Mouse (Mus musculus): ENCODE data around the gene Mrpl35. TPM values are rescaled to one million over a fixed set of nuclear protein-coding genes. Genes with fewer than 3 reads are reported as not detected.
"Not testable (repeated sequence)": the region's sequence is repeated elsewhere in the genome, so short reads cannot be mapped to it uniquely, and the experiment has no call there.

Mrpl35 gene
- polyA plus RNA-seq (2015; fragmentation: Nextera tagmentation; extraction: Ambion mirVana): 52.0 and 63.7 TPM in 2 replicates

DNA sequence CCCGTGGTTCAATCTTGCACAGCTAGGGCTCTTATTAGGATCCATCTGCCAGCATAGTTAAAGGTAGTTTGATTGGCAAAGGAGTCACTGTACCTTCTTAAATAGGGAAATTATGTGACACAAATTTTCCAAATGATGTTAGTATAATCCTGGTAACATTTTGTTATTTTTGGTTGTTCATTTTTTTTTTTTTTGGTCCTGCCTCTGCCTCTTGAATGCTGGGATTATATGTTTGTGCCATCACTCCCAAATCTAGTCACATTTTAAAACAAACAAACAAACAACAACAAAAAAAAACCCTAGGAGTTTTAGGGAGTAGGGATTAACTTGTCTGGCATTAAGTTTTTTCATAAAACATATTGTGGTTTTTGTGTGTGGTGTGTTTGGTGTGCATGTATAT, at the start of gene Mrpl35:
Gene Mrpl35, minus strand, starts transcription at position 101 of the 400 bp plus-strand sequence.
- H3K9me3 ChIP-seq (replicated peaks): no peaks in the 10 kb centered on the region
- H3K4me1 ChIP-seq (replicated peaks): peaks cover 14% of the 10 kb centered on the region
- H3K36me3 ChIP-seq: no peaks in the 10 kb centered on the region
- 49% methylated on average over 1 of the region's 1 CpGs for WGBS
- H3K27ac ChIP-seq: no peak within 1 kb of the TSS
- no peak for ATAC-seq (replicated peaks; ENCODE audit: insufficient number of reproducible peaks, insufficient read depth, low FRiP score, low read depth)
- no peaks in the 10 kb centered on the region for H3K27me3 ChIP-seq
- no peak within 1 kb of the TSS for H3K4me3 ChIP-seq
- no peak within 1 kb of the TSS for H3K9ac ChIP-seq
- no peak within 1 kb of the TSS for H3K4me2 ChIP-seq

DNA sequence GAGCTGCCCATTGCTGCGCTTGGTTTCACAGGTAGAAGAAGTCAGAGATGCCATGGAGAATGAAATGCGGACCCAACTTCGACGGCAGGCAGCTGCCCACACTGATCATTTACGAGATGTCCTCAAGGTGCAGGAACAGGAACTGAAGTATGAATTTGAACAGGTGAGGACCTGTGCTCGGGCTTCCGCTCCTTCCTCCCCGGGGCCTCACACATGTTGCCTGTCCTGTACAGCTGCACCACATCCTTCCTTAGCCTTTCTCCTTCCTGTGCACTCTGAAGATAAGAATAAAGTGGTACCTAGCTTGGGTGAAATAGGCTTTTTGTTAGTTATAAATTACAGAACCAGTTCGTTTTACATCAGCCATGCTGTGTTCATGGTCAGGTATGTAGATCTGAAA, 44.6 kb upstream of the Mrpl35 start:
- no peaks in the 10 kb centered on the region for H3K9me3 ChIP-seq (replicated peaks)
- H3K4me3 ChIP-seq: no peak overlapping the region
- no peak overlapping the region for H3K27ac ChIP-seq
- peaks cover 84% of the 10 kb centered on the region for H3K36me3 ChIP-seq
- 91% methylated on average over 9 of the region's 9 CpGs for WGBS
- no peaks in the 10 kb centered on the region for H3K27me3 ChIP-seq
- ATAC-seq (replicated peaks; ENCODE audit: insufficient number of reproducible peaks, insufficient read depth, low FRiP score, low read depth): no peak
- H3K9ac ChIP-seq: no peak overlapping the region
- no peak overlapping the region for H3K4me2 ChIP-seq
- no peaks in the 10 kb centered on the region for H3K4me1 ChIP-seq (replicated peaks)

GRCm38 (mm10) chr6:71868809-71869208, 42.0 kb upstream of the Mrpl35 start:
- H3K27me3 ChIP-seq: no peaks in the 10 kb centered on the region
- no peak overlapping the region for H3K4me3 ChIP-seq
- ATAC-seq (replicated peaks; ENCODE audit: insufficient number of reproducible peaks, insufficient read depth, low FRiP score, low read depth): no peak
- H3K9ac ChIP-seq: no peak overlapping the region
- H3K4me2 ChIP-seq: no peak overlapping the region
- H3K9me3 ChIP-seq (replicated peaks): no peaks in the 10 kb centered on the region
- no peak overlapping the region for H3K27ac ChIP-seq
- 83% methylated on average over 1 of the region's 1 CpGs for WGBS
- H3K36me3 ChIP-seq: peaks cover 82% of the 10 kb centered on the region
- H3K4me1 ChIP-seq (replicated peaks): no peaks in the 10 kb centered on the region

DNA sequence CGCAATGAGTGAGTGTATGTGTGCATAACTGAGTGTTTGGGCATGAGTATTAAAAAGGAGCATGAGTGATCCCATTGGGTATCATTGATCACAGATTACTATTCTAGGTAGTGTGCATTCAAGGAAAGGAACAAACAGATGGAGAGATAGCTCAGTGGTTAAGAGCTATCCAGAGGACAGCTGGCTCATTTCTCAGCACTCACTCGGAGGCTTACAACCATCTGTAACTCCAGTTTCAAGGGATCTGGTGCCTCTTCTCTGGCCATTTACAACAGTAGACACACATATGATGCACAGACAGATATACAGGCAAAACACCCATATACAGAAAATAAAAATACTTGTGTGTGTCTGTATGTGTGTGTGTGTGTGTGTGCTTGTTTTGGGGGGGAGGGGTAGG, 41.0 kb upstream of the Mrpl35 start:
- H3K36me3 ChIP-seq: peaks cover 86% of the 10 kb centered on the region
- H3K9ac ChIP-seq: no peak overlapping the region
- no peak overlapping the region for H3K4me3 ChIP-seq
- ATAC-seq (replicated peaks; ENCODE audit: insufficient number of reproducible peaks, insufficient read depth, low FRiP score, low read depth): no peak
- H3K9me3 ChIP-seq (replicated peaks): no peaks in the 10 kb centered on the region
- H3K4me2 ChIP-seq: no peak overlapping the region
- WGBS: 83% methylated on average over 2 of the region's 2 CpGs
- H3K27ac ChIP-seq: no peak overlapping the region
- no peaks in the 10 kb centered on the region for H3K27me3 ChIP-seq
- no peaks in the 10 kb centered on the region for H3K4me1 ChIP-seq (replicated peaks)

DNA sequence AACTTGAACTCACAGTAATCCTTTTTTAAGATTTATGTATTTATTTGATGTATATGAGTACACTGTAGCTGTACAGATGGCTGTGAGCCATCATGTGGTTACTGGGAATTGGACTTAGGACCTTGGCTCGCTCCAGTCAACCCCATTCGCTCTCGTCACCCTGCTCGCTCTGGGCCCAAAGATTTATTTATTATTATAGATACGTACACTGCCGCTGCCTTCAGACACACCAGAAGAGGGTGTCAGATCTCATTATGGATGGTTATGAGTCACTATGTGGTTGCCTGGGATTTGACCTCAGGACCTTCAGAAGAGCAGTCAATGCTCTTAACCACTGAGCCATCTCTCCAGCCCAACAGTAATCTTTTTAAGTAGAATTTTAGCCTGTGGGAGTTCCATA, 20.1 kb upstream of the Mrpl35 start:
- WGBS: 92% methylated on average over 6 of the region's 6 CpGs
- not testable (repeated sequence) for ATAC-seq (replicated peaks; ENCODE audit: insufficient number of reproducible peaks, insufficient read depth, low FRiP score, low read depth); H3K9me3 ChIP-seq (replicated peaks); H3K27ac ChIP-seq; H3K27me3 ChIP-seq; H3K4me3 ChIP-seq; H3K9ac ChIP-seq; H3K4me1 ChIP-seq (replicated peaks); H3K4me2 ChIP-seq
- peaks cover 39% of the 10 kb centered on the region for H3K36me3 ChIP-seq

- Histone ChIP-seq H3K4me3 (no peak overlapping the region), H3K27me3 (no peaks in the 10 kb centered on the region), H3K36me3 (peaks cover 8% of the 10 kb centered on the region; the same call in 1 of the 2 replicates), H3K4me2 (no peak overlapping the region), H3K9ac (no peak overlapping the region), H3K4me1 (replicated peaks) (no peaks in the 10 kb centered on the region), H3K27ac (no peak overlapping the region), H3K9me3 (replicated peaks) (no peaks in the 10 kb centered on the region)
- ATAC-seq (replicated peaks; ENCODE audit: insufficient number of reproducible peaks, insufficient read depth, low FRiP score, low read depth): no peak
- WGBS: 96% methylated on average over 1 of the region's 1 CpGs
Measured at GRCm38 (mm10) chr6:71840597-71841290, 14.0 kb upstream of the Mrpl35 start.

DNA sequence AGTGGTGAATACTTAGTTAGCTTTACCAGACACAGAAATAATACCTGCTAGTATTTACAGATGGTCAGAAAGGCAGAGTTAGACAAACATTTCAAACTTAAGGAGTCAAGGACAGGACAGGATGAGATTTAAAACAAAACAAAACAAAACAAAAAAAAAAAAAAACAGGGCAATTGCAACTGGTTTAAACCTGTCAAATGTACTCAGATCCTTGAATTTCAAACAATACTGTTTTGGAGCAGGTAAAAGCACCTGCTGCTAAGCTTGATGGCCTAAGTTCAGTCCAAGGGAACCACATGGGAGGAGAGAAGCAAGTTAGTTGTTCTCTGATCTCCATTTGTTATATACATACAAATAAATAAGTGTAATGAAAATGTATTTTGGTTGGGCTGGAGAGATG, 13.0 kb upstream of the Mrpl35 start:
- H3K9ac ChIP-seq: no peak overlapping the region
- no peaks in the 10 kb centered on the region for H3K4me1 ChIP-seq (replicated peaks)
- H3K27ac ChIP-seq: no peak overlapping the region
- no peak overlapping the region for H3K4me3 ChIP-seq
- peaks cover 11% of the 10 kb centered on the region for H3K36me3 ChIP-seq
- H3K9me3 ChIP-seq (replicated peaks): no peaks in the 10 kb centered on the region
- no peak for ATAC-seq (replicated peaks; ENCODE audit: insufficient number of reproducible peaks, insufficient read depth, low FRiP score, low read depth)
- no peaks in the 10 kb centered on the region for H3K27me3 ChIP-seq
- H3K4me2 ChIP-seq: no peak overlapping the region

DNA sequence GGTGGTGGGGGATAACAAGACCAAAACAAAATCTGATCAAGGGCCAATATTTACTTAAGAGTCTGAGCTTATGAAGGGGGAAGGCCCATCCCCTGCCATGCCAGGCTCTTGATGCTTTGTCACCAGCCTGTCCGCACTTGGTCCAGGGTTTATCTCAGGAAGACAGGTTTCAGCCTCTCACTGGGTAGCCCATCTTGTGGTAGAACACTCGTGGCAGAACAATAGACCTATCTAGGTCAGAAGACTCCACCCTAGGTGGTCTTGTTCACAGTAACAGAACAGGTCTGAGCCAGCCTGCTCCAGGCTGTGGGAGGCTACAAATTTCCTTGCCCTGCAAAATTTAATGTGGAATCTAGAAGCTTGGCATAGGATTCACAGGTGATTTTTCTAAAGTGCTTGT, 10.0 kb upstream of the Mrpl35 start:
- H3K4me3 ChIP-seq: no peak overlapping the region
- H3K27me3 ChIP-seq: no peaks in the 10 kb centered on the region
- H3K4me2 ChIP-seq: no peak overlapping the region
- ATAC-seq (replicated peaks; ENCODE audit: insufficient number of reproducible peaks, insufficient read depth, low FRiP score, low read depth): no peak
- no peak overlapping the region for H3K27ac ChIP-seq
- 56% methylated on average over 2 of the region's 2 CpGs for WGBS
- peaks cover 12% of the 10 kb centered on the region for H3K4me1 ChIP-seq (replicated peaks)
- no peak overlapping the region for H3K9ac ChIP-seq
- H3K36me3 ChIP-seq: peaks cover 23% of the 10 kb centered on the region
- no peaks in the 10 kb centered on the region for H3K9me3 ChIP-seq (replicated peaks)

DNA sequence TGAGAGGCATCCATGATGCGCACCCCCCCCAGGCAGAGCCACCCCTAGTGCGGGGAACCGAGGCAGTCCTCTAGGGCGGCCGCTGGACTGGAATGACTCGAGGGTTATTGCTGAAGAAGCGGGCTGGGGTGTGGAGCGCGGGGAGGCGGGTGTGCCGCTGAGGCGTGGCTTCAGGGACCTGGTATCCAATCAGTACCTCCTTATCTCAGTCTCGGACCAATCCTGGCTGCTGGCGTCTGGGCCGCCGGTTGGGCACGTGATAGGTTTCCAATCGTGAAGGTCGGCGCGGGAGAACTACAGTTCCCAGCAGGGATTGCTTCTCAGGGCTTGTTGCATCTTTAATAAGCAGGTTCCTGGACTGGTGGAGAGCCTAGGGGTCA, 4.8 kb upstream of the Mrpl35 start:
- under 1% methylated on average over 21 of the region's 21 CpGs for WGBS
- ATAC-seq (replicated peaks; ENCODE audit: insufficient number of reproducible peaks, insufficient read depth, low FRiP score, low read depth): peak; percentile 98
- peak overlapping the region; percentile 93 for H3K27ac ChIP-seq
- peaks cover 15% of the 10 kb centered on the region for H3K4me1 ChIP-seq (replicated peaks)
- H3K9me3 ChIP-seq (replicated peaks): no peaks in the 10 kb centered on the region
- peaks cover 23% of the 10 kb centered on the region for H3K36me3 ChIP-seq
- peak overlapping the region; percentile 64 for H3K4me2 ChIP-seq
- H3K9ac ChIP-seq: peak overlapping the region; percentile 76
- no peaks in the 10 kb centered on the region for H3K27me3 ChIP-seq
- H3K4me3 ChIP-seq: peak overlapping the region; percentile 73

GRCm38 (mm10) chr6:71830690-71831580, 4.2 kb upstream of the Mrpl35 start, which contains the start of gene Immt:
Immt (plus strand) TSS chr6:71831331.
- Histone ChIP-seq H3K27ac (peak within 1 kb of the TSS; percentile 93), H3K36me3 (peaks cover 22% of the 10 kb centered on the region), H3K9ac (peak within 1 kb of the TSS; percentile 76), H3K4me1 (replicated peaks) (peaks cover 15% of the 10 kb centered on the region), H3K4me3 (peak within 1 kb of the TSS; percentile 73), H3K27me3 (no peaks in the 10 kb centered on the region), H3K4me2 (peak within 1 kb of the TSS; percentile 64), H3K9me3 (replicated peaks) (no peaks in the 10 kb centered on the region)
- under 1% methylated on average over 64 of the region's 64 CpGs for WGBS
- ATAC-seq (replicated peaks; ENCODE audit: insufficient number of reproducible peaks, insufficient read depth, low FRiP score, low read depth): peak; percentile 99

- WGBS: 80% methylated on average over 9 of the region's 9 CpGs
- Histone ChIP-seq H3K27me3 (no peaks in the 10 kb centered on the region), H3K36me3 (peaks cover 11% of the 10 kb centered on the region; the same call in 1 of the 2 replicates), H3K9ac (no peak overlapping the region), H3K4me3 (no peak overlapping the region), H3K4me1 (replicated peaks) (peaks cover 15% of the 10 kb centered on the region), H3K4me2 (no peak overlapping the region), H3K27ac (no peak overlapping the region), H3K9me3 (replicated peaks) (no peaks in the 10 kb centered on the region)
- ATAC-seq (replicated peaks; ENCODE audit: insufficient number of reproducible peaks, insufficient read depth, low FRiP score, low read depth): no peak
Measured at GRCm38 (mm10) chr6:71829768-71830167, 3.0 kb upstream of the Mrpl35 start.
